Mouse (Mus musculus) C2C12 (cell line): ENCODE data around the gene Brd2.

Experiments used
- CEBPB ChIP-seq: IDR thresholded peaks from one replicate; pipeline ENCODE4 v1.6.1; 2011; ENCODE audit warnings: low read depth, mild to moderate bottlenecking, control low read depth, moderate library complexity
- CTCF ChIP-seq: IDR thresholded peaks from one replicate; pipeline ENCODE4 v1.5.1; 2011; ENCODE audit not compliant: control insufficient read depth, insufficient read depth, insufficient read length
- FOSL1 ChIP-seq: IDR thresholded peaks from one replicate; pipeline ENCODE4 v1.8.0; 2011; ENCODE audit warnings: mild to moderate bottlenecking, low read length; ENCODE audit not compliant: poor library complexity, insufficient read depth, severe bottlenecking
- MAX ChIP-seq: IDR thresholded peaks from one replicate; pipeline ENCODE4 v1.6.1; 2011; ENCODE audit warnings: mild to moderate bottlenecking, control low read depth
- MYOD1 ChIP-seq: IDR thresholded peaks from one replicate; pipeline ENCODE4 v1.6.1; 2011; ENCODE audit warnings: low read depth; ENCODE audit not compliant: control insufficient read depth, insufficient read length
- MYOG ChIP-seq: IDR thresholded peaks from one replicate; pipeline ENCODE4 v1.6.1; 2011; ENCODE audit not compliant: control insufficient read depth, insufficient read length; ENCODE audit errors: extremely low read depth
- USF1 ChIP-seq: IDR thresholded peaks from one replicate; pipeline ENCODE4 v1.6.1; 2011; ENCODE audit warnings: low read depth, mild to moderate bottlenecking, control low read depth, moderate library complexity

DNA sequence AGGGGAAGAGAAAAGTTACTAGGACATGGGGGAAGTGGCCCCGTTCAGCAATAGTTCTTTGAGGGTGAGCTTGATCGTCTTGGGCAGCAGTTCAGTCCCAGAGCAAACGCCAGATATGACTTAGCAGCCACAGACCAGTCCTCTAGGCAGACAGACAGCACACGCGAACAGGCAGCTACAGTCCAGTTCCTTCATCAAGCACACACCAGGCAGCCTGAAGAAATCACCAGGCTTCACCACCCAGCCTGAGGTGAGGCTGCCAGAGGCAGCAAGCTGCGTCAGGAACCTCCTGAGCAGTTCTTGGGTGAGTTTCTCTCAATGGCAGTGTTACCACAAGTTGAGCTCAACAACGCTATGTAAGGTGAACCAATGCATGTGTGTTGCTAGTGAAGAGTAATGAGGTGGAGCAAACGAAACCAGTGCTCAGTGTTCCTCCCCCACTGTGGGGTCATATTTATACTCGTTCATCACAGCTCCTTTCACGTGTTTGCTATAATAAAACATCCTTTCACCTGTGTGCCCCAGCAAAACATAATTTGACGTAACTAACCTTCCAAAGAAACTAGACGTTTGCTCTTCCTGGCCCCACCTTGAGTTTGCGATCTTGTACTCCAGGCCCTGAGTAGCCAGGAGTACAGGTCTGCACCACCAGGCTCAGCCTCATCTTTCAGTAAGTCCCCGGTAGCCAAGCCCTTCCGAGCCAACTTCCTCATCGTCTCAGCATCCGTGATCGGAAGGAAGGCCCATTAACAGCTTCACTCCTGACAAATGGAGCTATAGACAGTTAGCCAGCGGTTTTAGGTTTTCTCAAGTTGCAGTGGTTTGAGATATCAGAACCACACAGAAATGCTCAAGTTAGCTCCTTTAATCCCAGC is 7.9 kb upstream of the Brd2 start:
- TF ChIP-seq USF1 (no peak), CTCF (no peak), MAX (no peak), MYOG (no peak), MYOD1 (no peak), CEBPB (no peak), FOSL1 (no peak)
